Mouse (Mus musculus) adrenal gland, postnatal 0 days (tissue): ENCODE measurements around the gene Gaa. TPM values are rescaled to one million over a fixed set of nuclear protein-coding genes. Genes with fewer than 3 reads are reported as not detected.

ENCODE experiments used
- polyA plus RNA-seq: library from polyadenylated mRNA; unstranded; fragments of >200 nt; fragmentation: Nextera tagmentation; extraction: Ambion mirVana; gene quantifications from 2 replicates; pipeline ENCODE4 v1.2.1, GENCODE M21; 2015

Gene Gaa
- 62.2 and 83.3 TPM in 2 replicates for polyA plus RNA-seq

DNA sequence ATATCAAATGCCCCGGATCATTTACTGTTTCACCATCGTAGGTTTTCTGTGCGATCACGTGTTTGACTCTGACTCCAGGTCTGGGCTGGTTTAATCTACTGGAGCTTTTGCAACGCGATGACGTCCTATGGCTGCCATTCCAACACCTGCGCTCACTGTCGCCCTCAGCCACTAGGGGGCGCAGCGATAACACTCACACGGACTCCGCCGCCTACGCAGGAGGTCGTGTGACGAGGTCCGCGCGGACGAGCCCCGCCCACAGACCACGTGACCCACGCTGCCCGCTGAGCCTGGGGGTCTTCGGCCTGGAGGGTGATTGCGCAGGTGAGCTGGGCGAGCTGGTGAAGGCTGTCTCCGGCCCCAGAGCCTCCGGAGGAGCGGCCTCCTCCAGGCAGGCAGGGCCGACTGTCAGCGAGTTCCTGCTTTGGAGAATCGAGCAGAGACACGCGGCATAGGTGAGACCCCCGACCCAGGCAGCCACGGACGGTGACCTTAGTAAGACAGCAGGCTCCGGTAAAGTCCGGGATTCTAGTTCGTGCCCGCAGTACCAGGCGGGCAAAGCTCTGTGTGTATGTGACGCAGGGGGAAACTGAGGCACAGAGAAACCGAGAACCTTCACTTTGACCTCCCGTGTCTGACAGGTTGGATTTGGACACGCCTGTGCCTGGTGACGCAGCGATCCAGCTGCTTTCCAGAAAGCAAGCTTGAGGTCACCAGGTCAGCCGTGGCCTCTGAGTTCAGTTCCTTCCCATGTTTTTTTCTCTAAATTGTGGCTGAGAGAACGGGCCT is at the start of gene Gaa:
Gene Gaa, plus strand, starts transcription at position 120 of the 789 bp plus-strand sequence.

DNA sequence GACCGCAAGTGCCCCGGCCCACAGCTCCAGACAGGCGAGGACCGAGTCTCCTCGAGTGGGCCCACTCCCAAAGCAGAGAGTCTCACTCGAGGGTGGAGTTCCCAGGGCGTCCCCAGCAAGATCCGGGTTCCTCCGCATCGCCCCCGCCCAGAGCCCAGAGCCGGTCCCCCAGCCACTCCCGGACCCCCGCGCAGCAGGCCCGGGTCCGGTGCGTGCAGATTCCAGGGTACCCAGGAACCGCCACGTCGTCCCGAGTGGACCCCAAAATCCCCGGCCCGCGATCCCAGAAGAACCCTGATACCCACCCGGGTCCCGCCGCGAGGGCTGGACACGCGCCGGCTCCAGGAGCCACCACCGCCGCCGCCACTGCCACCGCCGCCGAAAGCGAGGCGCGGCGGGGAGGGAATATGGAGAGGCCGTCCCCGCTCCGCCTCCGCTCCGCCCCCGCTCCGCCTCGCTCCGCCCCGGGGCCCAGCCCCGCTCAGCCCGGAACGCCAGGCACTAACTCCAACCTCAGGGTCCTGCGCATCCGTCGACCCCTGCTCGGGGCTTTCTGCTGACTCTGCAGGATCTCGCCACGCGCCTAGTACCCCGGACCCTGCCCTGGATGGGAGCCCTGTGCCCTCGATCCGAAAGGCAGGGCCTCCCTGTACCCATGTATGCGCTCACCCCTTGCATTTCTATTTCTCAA is 39.5 kb upstream of the Gaa start, which contains the start of the genes Tbc1d16 and Ccdc40:
Gene Tbc1d16, minus strand, starts transcription at position 409 of the 691 bp plus-strand sequence.
Gene Ccdc40, plus strand, starts transcription at position 482 of the 691 bp plus-strand sequence.

DNA sequence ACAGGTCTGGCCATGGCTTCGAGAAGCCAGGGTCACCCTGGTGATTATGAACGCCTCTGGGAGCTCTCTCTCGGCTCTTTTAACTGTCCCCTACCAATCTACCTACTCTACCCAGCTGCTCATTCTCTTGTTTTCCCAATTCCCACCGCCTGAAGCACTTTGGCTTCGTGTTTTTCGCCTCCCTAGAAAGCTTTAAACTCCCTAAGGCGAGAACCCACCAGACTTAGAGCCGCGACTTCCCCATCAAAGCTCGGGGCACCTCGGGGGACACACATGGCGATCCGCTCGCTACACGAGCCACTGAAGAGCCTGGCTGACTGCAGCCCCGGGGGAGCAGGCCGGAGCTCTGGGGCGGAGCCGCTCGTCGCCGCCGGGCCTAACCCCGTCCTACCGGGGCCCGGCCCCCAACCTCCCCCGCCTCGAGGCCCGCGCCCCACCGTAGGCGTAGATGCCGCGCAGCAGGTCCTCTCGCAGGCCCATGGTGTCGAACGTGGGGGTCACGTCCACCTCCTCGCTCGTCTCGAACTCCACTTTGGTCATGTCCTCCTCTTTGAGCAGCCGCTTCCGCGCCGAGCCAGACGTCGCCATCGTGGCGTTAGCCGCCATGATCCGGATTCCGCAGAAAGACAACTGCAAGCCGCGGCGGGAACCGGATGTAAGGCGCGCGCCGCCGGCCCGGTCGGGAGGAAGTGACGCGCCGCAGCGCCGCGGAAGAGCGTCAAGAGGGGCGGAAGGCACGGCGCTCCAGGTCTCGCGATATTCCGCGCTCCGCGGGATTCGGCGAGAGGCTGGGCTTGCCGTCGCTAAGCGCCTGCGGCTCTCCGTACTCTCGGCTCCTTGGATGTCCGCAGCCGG is 31.9 kb downstream of the Gaa start, which contains the start of gene Eif4a3:
Gene Eif4a3, minus strand, starts transcription at position 699 of the 855 bp plus-strand sequence.

DNA sequence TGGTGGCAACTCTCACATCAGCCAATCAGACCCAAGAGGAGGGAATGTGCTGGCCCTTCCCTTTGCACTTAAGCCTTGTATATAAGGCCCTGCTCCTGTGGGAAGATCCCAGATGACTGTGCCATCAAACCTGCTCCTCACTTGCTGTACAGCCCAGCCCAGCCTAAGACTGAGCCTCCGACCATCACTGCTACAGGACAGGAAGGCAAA is 39.9 kb downstream of the Gaa start, which contains the start of gene Card14:
Gene Card14, plus strand, starts transcription at position 111 of the 210 bp plus-strand sequence.

Other genes with a start within 250 kb of the Gaa start
- gene Cbx2, start 244.9 kb upstream of the Gaa start, polyA plus RNA-seq: 6.5 and 6.6 TPM in 2 replicates
- gene Cbx8, start 226.9 kb upstream of the Gaa start, polyA plus RNA-seq: 10.1 and 12.7 TPM in 2 replicates
- gene Cbx4, start 181.7 kb upstream of the Gaa start, polyA plus RNA-seq: 17.7 and 34.4 TPM in 2 replicates
- gene Tbc1d16, start 39.4 kb upstream of the Gaa start, polyA plus RNA-seq: 5.0 and 8.2 TPM in 2 replicates
- gene Ccdc40, start 39.3 kb upstream of the Gaa start, polyA plus RNA-seq: 4.2 and 7.8 TPM in 2 replicates
- 143 and 203 TPM in 2 replicates for gene Eif4a3, start 32.2 kb downstream of the Gaa start, polyA plus RNA-seq
- 0.25 and 0.46 TPM in 2 replicates for gene Card14, start 39.9 kb downstream of the Gaa start, polyA plus RNA-seq
- 7.5 and 15.5 TPM in 2 replicates for gene Sgsh, start 87.6 kb downstream of the Gaa start, polyA plus RNA-seq
- 6.7 and 10.2 TPM in 2 replicates for gene Slc26a11, start 87.7 kb downstream of the Gaa start, polyA plus RNA-seq
- 4.8 and 8.0 TPM in 2 replicates for gene Rnf213, start 125.2 kb downstream of the Gaa start, polyA plus RNA-seq
- 11.6 and 15.9 TPM in 2 replicates for gene Endov, start 223.5 kb downstream of the Gaa start, polyA plus RNA-seq